Mouse (Mus musculus): ENCODE measurements around the gene Mxra7. TPM values are rescaled to one million over a fixed set of nuclear protein-coding genes. Genes with fewer than 3 reads are reported as not detected.
A peak's percentile ranks its signal among the peaks of the same experiment; 100 is the strongest.

The Mxra7 gene
- polyA plus RNA-seq, 1 experiment from 2014 or later = 31.6 TPM

DNA sequence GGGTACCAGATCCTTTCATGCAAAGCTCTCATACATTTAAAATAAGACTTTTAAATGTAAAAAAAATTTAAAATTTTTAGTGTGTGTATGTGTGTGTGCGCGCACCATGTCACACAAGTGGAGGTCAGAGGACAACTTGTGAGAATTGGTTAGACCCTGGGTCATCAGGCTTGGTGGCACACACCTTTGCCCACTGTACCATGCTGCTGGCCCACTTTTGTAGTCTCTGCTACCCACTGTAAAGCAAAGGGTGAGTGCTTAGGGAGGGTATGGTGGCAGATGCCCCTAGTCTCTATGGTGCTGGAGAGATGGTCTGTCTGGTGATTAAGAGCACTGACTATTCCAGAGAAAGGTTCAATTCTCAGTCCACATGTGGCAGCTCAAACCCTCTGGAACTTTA lies 4.6 kb downstream of the Mxra7 start:
- DNase-seq (ENCODE audit: low spot score, missing footprints) = no peak
- WGBS = 93% methylated on average over 2 of the region's 2 CpGs

DNA sequence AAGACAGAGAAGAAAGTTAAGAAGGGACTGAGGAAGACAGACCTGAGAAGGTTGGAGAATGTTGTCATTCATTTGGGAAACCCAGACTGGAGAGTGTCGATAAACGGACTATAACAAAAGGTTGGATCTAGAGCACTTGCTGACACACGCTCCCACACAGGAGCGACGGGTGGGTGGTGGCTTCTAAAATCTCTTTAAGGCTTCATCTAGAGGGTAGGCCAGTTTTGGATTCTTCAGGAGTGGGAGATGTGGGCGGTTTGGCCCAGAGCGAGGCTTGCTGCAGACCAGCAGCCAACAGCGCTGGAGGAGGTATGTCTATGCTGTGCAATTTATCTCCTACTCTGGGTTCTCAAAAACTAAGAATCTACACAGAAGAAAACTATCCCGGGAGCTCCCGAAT lies 5.2 kb downstream of the Mxra7 start:
- H3K4me3 ChIP-seq (ENCODE audit: low read depth, low read length) = no peak overlapping the region
- no peaks in the 10 kb centered on the region for H3K9me3 ChIP-seq (ENCODE audit: control insufficient read depth, low read length)
- peaks cover 34% of the 10 kb centered on the region for H3K4me1 ChIP-seq (ENCODE audit: control insufficient read depth, insufficient read depth, low read length)
- H3K36me3 ChIP-seq (ENCODE audit: control insufficient read depth, insufficient read depth, low read length) = no peaks in the 10 kb centered on the region
- no peak overlapping the region for H3K27ac ChIP-seq (ENCODE audit: low read depth, low read length)
- 85% methylated on average over 10 of the region's 10 CpGs for WGBS
- no peak overlapping the region for H3K4me2 ChIP-seq
- H3K9ac ChIP-seq (ENCODE audit: low read length) = no peak overlapping the region
- ATAC-seq (ENCODE audit: low FRiP score) = no peak
- no peak for DNase-seq (ENCODE audit: low spot score, missing footprints)
- no peaks in the 10 kb centered on the region for H3K27me3 ChIP-seq (ENCODE audit: control insufficient read depth, insufficient read depth, low read length)

More for the DNA sequence above, 4.6 kb downstream of the Mxra7 start:
- H3K27ac ChIP-seq (ENCODE audit: low read depth, low read length) = no peak overlapping the region
- H3K36me3 ChIP-seq (ENCODE audit: control insufficient read depth, insufficient read depth, low read length) = no peaks in the 10 kb centered on the region
- ATAC-seq (ENCODE audit: low FRiP score) = no peak
- no peak overlapping the region for H3K9ac ChIP-seq (ENCODE audit: low read length)
- no peak overlapping the region for H3K4me2 ChIP-seq
- no peaks in the 10 kb centered on the region for H3K27me3 ChIP-seq (ENCODE audit: control insufficient read depth, insufficient read depth, low read length)
- H3K4me3 ChIP-seq (ENCODE audit: low read depth, low read length) = no peak overlapping the region
- no peaks in the 10 kb centered on the region for H3K9me3 ChIP-seq (ENCODE audit: control insufficient read depth, low read length)
- peaks cover 35% of the 10 kb centered on the region for H3K4me1 ChIP-seq (ENCODE audit: control insufficient read depth, insufficient read depth, low read length)

DNA sequence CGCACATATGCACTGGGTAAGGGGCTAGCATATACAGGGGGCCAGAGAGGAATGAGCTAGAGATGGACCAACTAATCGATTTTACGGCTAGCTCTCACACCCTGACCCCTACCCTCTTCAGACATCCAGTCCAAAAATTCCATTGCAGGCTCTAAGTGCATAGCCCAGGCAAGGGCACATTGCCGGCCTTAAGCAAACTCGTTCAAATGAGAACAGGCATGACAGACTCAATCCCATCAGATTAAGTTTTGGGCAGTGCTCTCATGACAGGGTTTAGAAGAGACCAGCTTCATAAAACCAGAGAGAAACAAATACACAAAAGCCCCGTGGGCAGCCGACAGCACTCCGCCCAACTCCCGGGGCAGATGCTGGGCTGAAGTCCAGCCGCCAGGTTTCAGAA lies 5.6 kb downstream of the Mxra7 start:
- no peak overlapping the region for H3K9ac ChIP-seq (ENCODE audit: low read length)
- WGBS = 57% methylated on average over 10 of the region's 10 CpGs
- H3K27ac ChIP-seq (ENCODE audit: low read depth, low read length) = no peak overlapping the region
- ATAC-seq (ENCODE audit: low FRiP score) (no peak), DNase-seq (ENCODE audit: low spot score, missing footprints) (no peak)
- no peak overlapping the region for H3K4me2 ChIP-seq
- no peaks in the 10 kb centered on the region for H3K27me3 ChIP-seq (ENCODE audit: control insufficient read depth, insufficient read depth, low read length)
- no peaks in the 10 kb centered on the region for H3K36me3 ChIP-seq (ENCODE audit: control insufficient read depth, insufficient read depth, low read length)
- H3K9me3 ChIP-seq (ENCODE audit: control insufficient read depth, low read length) = no peaks in the 10 kb centered on the region
- no peak overlapping the region for H3K4me3 ChIP-seq (ENCODE audit: low read depth, low read length)
- peaks cover 30% of the 10 kb centered on the region for H3K4me1 ChIP-seq (ENCODE audit: control insufficient read depth, insufficient read depth, low read length)

DNA sequence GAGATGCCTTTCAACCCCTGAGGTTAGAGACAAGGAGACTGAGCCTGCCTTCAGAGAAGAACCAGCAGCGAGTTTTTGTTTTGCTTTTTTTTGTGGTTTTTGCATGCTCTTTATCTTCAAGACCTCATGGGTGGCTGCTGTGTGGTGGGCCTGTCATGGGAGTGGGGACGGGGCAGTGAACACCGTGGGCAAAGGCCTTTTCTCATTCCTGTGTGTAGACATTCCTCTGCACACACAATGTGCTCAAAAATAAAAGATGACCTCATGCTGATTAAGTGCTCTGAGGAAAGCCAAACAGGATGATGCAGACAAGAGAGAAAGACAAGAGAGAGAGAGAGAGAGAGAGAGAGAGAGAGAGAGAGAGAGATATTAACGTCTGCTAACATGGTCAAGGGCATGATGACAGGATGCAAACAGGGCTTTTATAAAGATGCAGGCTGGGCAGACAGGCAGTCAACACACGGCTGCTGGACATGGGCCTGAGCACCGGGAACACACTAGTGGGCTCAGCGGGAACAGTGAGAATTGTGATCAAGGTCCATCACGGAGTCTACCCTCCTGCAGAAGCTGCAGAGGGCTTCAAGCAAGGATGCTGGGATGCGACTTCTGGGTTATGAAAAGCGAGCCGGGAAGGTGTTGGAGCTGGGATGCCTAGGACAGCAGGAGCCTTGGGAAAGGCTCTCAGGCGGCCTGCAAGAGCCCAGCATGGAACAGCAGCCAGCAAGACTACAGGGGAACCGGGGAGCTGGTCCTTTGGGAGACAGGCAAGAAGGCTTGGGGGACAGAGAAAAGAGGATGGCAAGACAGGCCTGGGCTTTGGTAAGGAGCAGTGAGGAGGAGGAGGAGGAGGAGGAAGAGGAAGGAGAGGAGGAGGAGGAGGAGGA lies 6.5 kb downstream of the Mxra7 start:
- no peak overlapping the region for H3K4me3 ChIP-seq (ENCODE audit: low read depth, low read length)
- H3K27ac ChIP-seq (ENCODE audit: low read depth, low read length) = no peak overlapping the region; the same call in 1 of the 2 replicates
- no peaks in the 10 kb centered on the region for H3K9me3 ChIP-seq (ENCODE audit: control insufficient read depth, low read length)
- DNase-seq (ENCODE audit: low spot score, missing footprints) (no peak), ATAC-seq (ENCODE audit: low FRiP score) (no peak)
- peaks cover 22% of the 10 kb centered on the region for H3K4me1 ChIP-seq (ENCODE audit: control insufficient read depth, insufficient read depth, low read length)
- no peaks in the 10 kb centered on the region for H3K27me3 ChIP-seq (ENCODE audit: control insufficient read depth, insufficient read depth, low read length)
- no peaks in the 10 kb centered on the region for H3K36me3 ChIP-seq (ENCODE audit: control insufficient read depth, insufficient read depth, low read length)
- H3K4me2 ChIP-seq = no peak overlapping the region
- no peak overlapping the region; the same call in 1 of the 2 replicates for H3K9ac ChIP-seq (ENCODE audit: low read length)
- WGBS = 55% methylated on average over 13 of the region's 13 CpGs

DNA sequence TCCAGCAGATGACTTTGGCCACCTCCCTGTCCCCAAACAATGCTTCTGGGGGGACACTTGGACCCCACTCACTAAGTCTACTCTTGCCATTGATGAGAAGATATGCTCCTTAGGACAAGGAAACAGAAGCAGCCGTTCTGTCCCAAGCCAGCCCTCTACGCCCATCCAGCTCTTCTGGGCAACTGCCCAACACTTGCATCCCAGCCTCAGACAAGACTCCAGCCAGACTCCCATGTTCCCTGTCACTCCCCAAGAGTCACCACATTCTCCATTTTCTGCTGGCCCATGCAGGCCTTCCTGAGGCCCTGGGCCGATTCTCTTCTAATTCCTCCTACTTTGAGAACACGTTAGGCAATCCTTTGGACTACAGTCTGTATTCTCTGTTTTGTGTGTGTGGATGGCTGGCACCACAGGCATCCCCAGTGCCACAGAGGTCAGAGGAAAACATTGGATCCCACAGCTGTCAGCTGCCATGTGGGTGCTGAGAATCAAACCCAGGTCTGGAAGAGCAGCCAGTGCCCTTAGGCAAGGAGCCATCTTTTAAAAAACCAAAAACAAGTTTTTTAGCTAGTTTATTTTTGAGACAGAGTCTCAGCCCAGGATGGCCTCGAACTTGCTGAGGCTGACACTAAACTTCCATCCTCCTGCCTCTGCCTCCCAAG lies 7.8 kb downstream of the Mxra7 start:
- no peak overlapping the region for H3K4me2 ChIP-seq
- DNase-seq (ENCODE audit: low spot score, missing footprints) (no peak), ATAC-seq (ENCODE audit: low FRiP score) (no peak)
- peaks cover 22% of the 10 kb centered on the region for H3K4me1 ChIP-seq (ENCODE audit: control insufficient read depth, insufficient read depth, low read length)
- H3K27ac ChIP-seq (ENCODE audit: low read depth, low read length) = no peak overlapping the region
- no peak overlapping the region for H3K9ac ChIP-seq (ENCODE audit: low read length)
- H3K27me3 ChIP-seq (ENCODE audit: control insufficient read depth, insufficient read depth, low read length) = no peaks in the 10 kb centered on the region
- no peaks in the 10 kb centered on the region for H3K36me3 ChIP-seq (ENCODE audit: control insufficient read depth, insufficient read depth, low read length)
- H3K4me3 ChIP-seq (ENCODE audit: low read depth, low read length) = no peak overlapping the region
- no peaks in the 10 kb centered on the region for H3K9me3 ChIP-seq (ENCODE audit: control insufficient read depth, low read length)
- 93% methylated on average over 5 of the region's 5 CpGs for WGBS

DNA sequence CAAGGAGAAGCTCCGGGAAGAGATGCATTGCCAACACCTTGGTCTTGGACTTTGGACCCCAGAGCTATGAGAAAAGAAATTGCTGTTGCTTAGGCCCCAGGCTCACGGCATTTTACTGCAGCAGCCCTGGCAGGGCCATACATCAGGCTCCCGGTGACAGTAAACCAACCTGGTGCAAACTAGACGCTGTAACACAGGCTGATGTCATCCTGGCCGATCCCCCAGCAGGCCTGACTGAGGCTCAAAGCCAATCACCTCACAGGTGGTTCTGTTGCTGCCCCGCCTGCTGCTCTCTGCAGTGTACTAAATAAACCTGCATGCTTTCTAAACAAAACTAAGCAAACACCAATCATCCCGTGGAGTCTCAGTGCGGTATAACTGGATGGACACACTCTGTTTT lies 9.1 kb downstream of the Mxra7 start:
- Histone ChIP-seq H3K9me3 (ENCODE audit: control insufficient read depth, low read length) (no peaks in the 10 kb centered on the region), H3K4me2 (no peak overlapping the region), H3K27ac (ENCODE audit: low read depth, low read length) (no peak overlapping the region), H3K4me1 (ENCODE audit: control insufficient read depth, insufficient read depth, low read length) (peaks cover 33% of the 10 kb centered on the region), H3K9ac (ENCODE audit: low read length) (no peak overlapping the region), H3K4me3 (ENCODE audit: low read depth, low read length) (no peak overlapping the region), H3K36me3 (ENCODE audit: control insufficient read depth, insufficient read depth, low read length) (no peaks in the 10 kb centered on the region), H3K27me3 (ENCODE audit: control insufficient read depth, insufficient read depth, low read length) (no peaks in the 10 kb centered on the region)
- ATAC-seq (ENCODE audit: low FRiP score) (no peak), DNase-seq (ENCODE audit: low spot score, missing footprints) (no peak)
- WGBS = 80% methylated on average over 8 of the region's 8 CpGs

DNA sequence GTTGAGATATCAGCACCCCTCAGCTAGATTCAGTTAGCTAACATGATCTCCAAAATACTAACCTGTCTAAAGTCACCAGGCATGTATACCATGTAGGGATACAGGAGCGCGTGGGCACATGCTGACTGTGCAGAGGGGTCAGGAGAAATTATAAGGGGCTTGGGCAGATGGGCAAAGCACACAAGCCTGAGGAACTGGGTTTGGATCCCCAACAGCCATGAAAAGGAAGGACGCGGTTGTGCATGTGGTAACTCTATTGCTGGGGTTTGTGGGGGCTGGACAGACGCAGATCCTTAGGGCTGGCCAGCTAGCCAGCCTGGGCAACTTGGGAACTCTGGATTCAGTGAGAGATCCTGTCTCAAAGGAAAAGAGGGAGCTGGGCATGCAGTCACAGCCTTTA lies 10.3 kb downstream of the Mxra7 start:
- DNase-seq (ENCODE audit: low spot score, missing footprints) = no peak
- peaks cover 43% of the 10 kb centered on the region for H3K4me1 ChIP-seq (ENCODE audit: control insufficient read depth, insufficient read depth, low read length)
- ATAC-seq (ENCODE audit: low FRiP score) = no peak
- no peak overlapping the region for H3K27ac ChIP-seq (ENCODE audit: low read depth, low read length)
- H3K9ac ChIP-seq (ENCODE audit: low read length) = no peak overlapping the region
- H3K36me3 ChIP-seq (ENCODE audit: control insufficient read depth, insufficient read depth, low read length) = no peaks in the 10 kb centered on the region
- H3K4me3 ChIP-seq (ENCODE audit: low read depth, low read length) = no peak overlapping the region
- WGBS = 94% methylated on average over 5 of the region's 5 CpGs
- H3K27me3 ChIP-seq (ENCODE audit: control insufficient read depth, insufficient read depth, low read length) = no peaks in the 10 kb centered on the region
- H3K4me2 ChIP-seq = no peak overlapping the region
- no peaks in the 10 kb centered on the region for H3K9me3 ChIP-seq (ENCODE audit: control insufficient read depth, low read length)

DNA sequence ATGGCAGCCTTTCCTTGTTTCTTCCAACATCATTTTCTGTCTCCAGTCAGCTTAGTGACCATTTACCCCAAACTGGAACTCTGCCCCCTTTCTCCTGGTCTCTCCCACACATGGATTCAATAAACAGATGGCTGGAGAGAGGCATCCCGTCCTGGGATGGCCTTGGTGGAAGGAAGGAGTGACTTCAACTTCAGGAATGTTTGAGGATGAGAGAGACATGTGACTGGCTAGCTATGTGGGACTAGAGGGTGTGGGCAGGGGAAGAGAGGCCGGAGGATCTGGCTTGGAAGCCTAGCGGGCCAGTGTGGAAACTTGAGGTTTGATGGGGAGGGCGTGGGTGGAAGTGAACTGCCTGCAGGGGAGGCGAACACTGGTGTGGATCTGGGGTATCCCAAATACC lies 11.1 kb downstream of the Mxra7 start:
- H3K4me3 ChIP-seq (ENCODE audit: low read depth, low read length) = no peak overlapping the region
- no peaks in the 10 kb centered on the region for H3K27me3 ChIP-seq (ENCODE audit: control insufficient read depth, insufficient read depth, low read length)
- DNase-seq (ENCODE audit: low spot score, missing footprints) (no peak), ATAC-seq (ENCODE audit: low FRiP score) (no peak)
- no peak overlapping the region for H3K9ac ChIP-seq (ENCODE audit: low read length)
- no peak overlapping the region for H3K27ac ChIP-seq (ENCODE audit: low read depth, low read length)
- peaks cover 47% of the 10 kb centered on the region for H3K4me1 ChIP-seq (ENCODE audit: control insufficient read depth, insufficient read depth, low read length)
- WGBS = 77% methylated on average over 5 of the region's 5 CpGs
- H3K36me3 ChIP-seq (ENCODE audit: control insufficient read depth, insufficient read depth, low read length) = no peaks in the 10 kb centered on the region
- no peaks in the 10 kb centered on the region for H3K9me3 ChIP-seq (ENCODE audit: control insufficient read depth, low read length)
- no peak overlapping the region for H3K4me2 ChIP-seq

DNA sequence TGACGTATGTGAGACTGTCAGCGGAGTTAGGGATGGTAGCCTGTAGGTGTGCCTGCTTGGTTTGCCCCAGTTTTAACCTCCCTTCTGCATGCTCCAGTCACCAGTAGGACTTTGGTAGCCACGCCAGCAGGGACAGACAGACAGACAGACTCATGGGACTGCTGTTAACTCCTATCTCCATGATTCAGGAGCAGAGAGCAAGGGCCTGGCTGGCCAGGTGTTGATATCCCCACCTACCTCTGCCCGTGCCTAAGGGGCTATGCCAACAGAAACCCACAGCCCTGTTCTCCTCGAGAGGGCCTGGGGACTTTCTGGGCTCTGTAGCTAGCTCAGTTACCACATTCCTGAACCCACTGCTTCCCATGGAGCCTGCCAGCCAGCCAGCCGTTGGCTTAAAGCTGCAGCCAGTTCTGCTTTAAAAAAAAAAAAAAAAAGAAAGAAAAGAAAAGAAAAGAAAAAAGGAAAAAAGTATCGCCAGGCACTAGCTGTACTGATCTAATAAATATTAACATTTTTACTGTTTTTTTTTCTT lies 12.9 kb downstream of the Mxra7 start:
- Histone ChIP-seq H3K4me3 (ENCODE audit: low read depth, low read length) (no peak overlapping the region), H3K9me3 (ENCODE audit: control insufficient read depth, low read length) (no peaks in the 10 kb centered on the region), H3K27ac (ENCODE audit: low read depth, low read length) (peak overlapping the region; percentile 94), H3K27me3 (ENCODE audit: control insufficient read depth, insufficient read depth, low read length) (no peaks in the 10 kb centered on the region), H3K4me1 (ENCODE audit: control insufficient read depth, insufficient read depth, low read length) (peaks cover 55% of the 10 kb centered on the region), H3K4me2 (peak overlapping the region; percentile 20; the same call in 1 of the 2 replicates), H3K9ac (ENCODE audit: low read length) (peak overlapping the region; percentile 49; the same call in 1 of the 2 replicates), H3K36me3 (ENCODE audit: control insufficient read depth, insufficient read depth, low read length) (no peaks in the 10 kb centered on the region)
- WGBS = 26% methylated on average over 7 of the region's 7 CpGs
- peak; percentile 90 for DNase-seq (ENCODE audit: low spot score, missing footprints)
- no peak for ATAC-seq (ENCODE audit: low FRiP score)

Measured in midbrain, embryonic 11.5 days (tissue).